Mouse (Mus musculus) brain, embryonic 14.5 days (tissue): ENCODE measurements around the gene Grip1.

Experiments
- CTCF ChIP-seq: fragments of 200-500 bp; IDR thresholded peaks from 2 replicates; pipeline ENCODE4 v1.5.1; 2012; ENCODE audit warnings: inconsistent platforms, mild to moderate bottlenecking, moderate library complexity, borderline replicate concordance; ENCODE audit not compliant: insufficient read depth, insufficient read length; ENCODE audit errors: extremely low read depth
- POLR2A ChIP-seq: fragments of 200-500 bp; IDR thresholded peaks from 2 replicates; pipeline ENCODE4 v1.6.1; 2012; ENCODE audit warnings: mild to moderate bottlenecking, inconsistent platforms, borderline replicate concordance; ENCODE audit not compliant: poor library complexity, insufficient read depth, insufficient read length, severe bottlenecking; ENCODE audit errors: extremely low read depth

GRCm38 (mm10) chr10:119458991-119459390, 5.4 kb downstream of the Grip1 start:
- TF ChIP-seq CTCF: no peak
- no peak for TF ChIP-seq POLR2A
